Mouse (Mus musculus): ENCODE results near the gene Cdv3.
A peak's percentile ranks its signal among the peaks of the same experiment; 100 is the strongest.
"Not testable (repeated sequence)": the region's sequence is repeated elsewhere in the genome, so short reads cannot be mapped to it uniquely, and the experiment has no call there.

The Cdv3 gene

DNA sequence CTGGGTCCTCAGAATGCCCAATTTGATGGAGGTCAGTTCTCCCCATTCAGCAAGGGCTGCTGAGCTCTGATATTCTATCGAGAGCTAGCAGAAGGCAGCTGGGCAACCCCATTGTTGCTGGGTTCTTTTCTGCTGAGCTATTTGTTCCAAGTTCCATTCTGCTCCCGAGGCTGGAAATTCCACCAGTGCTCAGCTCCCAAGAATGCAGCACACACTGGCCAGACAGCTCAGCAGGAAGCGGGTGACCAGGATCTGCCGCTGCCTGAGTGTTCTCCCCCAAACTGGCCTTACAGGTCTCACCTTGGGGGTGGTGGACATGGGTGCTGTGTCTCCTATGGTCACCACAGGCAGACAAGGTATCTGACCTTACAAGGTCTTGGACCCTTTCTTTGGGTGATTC, 4.3 kb upstream of the Cdv3 start:
- no peak for DNase-seq

- DNase-seq = no peak
Measured at GRCm38 (mm10) chr9:103366356-103366755, 716 bp upstream of the Cdv3 start.

GRCm38 (mm10) chr9:103364601-103365289, 895 bp downstream of the Cdv3 start:
- peak; percentile 67 for DNase-seq

DNA sequence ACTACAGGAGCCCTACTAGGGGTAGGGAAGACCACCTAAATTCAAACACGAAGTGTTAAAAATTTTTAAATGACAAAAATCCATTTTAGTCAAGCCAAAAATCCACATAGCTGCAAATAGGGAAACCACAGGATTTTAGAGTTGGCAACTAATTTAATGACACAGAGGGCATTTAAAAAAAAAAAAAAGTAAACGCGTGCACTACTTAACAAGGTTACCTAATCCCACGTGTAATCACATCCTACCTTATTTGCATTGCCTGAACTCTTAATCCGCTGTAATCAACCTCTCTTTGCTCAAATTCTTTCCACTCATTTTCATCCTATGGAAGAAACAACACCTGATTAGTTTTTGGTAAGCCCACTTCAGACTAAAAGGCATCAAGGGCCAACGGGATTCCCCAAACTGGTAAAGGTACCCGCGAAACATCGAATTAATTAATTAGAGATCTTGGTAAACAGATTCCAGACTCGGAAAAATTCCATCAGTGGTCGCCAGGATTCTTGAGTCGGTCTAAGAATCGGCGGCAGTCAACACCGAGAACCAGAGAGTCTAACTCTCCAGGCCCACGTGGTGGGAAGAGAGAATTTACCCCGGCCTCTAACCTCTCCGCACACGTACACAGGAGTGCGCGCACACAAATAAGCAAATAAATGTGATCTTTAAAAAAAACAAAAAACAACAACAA, 1.8 kb downstream of the Cdv3 start:
- peak; percentile 24 for DNase-seq

- DNase-seq = no peak
Measured at GRCm38 (mm10) chr9:103363088-103363487, 2.6 kb downstream of the Cdv3 start.

- DNase-seq = no peak
Measured at GRCm38 (mm10) chr9:103360642-103361041, 5.0 kb downstream of the Cdv3 start.

GRCm38 (mm10) chr9:103358545-103358944, 7.1 kb downstream of the Cdv3 start:
- no peak for DNase-seq

DNA sequence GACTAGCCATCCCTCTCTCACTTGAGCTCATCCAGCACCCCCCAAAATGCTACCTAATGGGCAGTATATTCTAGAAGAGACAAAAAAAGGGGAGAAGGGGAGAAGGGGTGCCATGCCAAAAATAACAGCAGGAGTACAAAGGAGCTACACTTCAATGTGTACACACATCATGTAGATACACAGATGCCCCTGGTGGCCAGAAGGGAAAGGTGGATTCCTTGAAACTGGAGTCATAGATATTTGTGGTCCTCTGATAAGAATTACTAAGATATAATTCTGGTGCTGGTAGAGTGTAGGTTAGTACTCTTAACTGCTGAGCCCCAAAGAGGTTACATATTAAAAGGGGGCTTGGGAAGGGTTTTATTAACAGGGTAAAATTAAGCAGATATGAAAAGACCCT, 7.7 kb downstream of the Cdv3 start:
- no peak for DNase-seq

- DNase-seq = not testable (repeated sequence)
Measured at GRCm38 (mm10) chr9:103353500-103354260, 12.0 kb downstream of the Cdv3 start.

GRCm38 (mm10) chr9:103348791-103349190, 16.8 kb downstream of the Cdv3 start:
- no peak for DNase-seq

GRCm38 (mm10) chr9:103347996-103348490, 17.6 kb downstream of the Cdv3 start:
- DNase-seq = no peak

GRCm38 (mm10) chr9:103347045-103347444, 18.6 kb downstream of the Cdv3 start:
- DNase-seq = no peak

GRCm38 (mm10) chr9:103336912-103337311, 28.7 kb downstream of the Cdv3 start:
- no peak for DNase-seq

DNA sequence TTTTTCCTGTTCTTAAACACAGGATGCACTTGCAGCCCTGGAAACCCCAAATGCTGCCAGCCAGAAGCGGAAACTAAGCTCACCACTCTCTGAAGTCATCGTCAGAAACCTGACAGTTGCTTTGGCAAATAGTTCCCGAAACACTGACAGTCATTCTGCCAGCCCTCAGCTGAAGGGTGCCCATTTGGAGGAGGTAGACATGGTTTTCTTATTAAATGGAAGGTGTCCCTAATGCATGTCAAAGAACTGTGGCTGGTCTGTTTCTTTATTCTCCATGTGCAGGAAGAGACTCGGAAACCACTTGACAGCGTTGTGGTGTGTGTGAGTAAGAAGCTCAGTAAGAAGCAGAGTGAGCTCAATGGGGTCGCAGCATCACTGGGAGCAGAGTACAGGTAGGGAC, 33.0 kb downstream of the Cdv3 start:
- no peak for DNase-seq

GRCm38 (mm10) chr9:103326449-103326848, 39.2 kb downstream of the Cdv3 start:
- DNase-seq = no peak

GRCm38 (mm10) chr9:103324678-103325077, 41.0 kb downstream of the Cdv3 start:
- no peak for DNase-seq

DNA sequence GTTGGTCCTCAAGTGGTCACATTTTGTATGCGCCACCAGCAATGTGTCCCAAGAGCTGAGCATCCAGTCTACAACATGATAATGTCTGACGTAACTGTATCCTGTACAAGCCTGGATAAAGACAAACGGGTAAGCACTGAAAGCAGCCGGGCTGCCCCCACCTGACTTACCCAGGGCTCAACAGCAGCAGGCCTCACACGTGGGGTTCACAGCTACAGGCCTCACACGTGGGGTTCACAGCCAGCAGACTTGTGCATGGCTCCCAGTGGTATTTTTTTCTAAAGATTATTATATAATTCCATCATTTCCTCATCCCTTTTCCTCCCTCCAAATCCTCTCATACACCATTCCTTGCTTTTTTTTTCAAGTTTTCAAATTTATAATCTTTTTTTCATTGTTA, 55.8 kb downstream of the Cdv3 start:
- no peak for DNase-seq

GRCm38 (mm10) chr9:103305332-103306041, 60.2 kb downstream of the Cdv3 start:
- DNase-seq = no peak

DNA sequence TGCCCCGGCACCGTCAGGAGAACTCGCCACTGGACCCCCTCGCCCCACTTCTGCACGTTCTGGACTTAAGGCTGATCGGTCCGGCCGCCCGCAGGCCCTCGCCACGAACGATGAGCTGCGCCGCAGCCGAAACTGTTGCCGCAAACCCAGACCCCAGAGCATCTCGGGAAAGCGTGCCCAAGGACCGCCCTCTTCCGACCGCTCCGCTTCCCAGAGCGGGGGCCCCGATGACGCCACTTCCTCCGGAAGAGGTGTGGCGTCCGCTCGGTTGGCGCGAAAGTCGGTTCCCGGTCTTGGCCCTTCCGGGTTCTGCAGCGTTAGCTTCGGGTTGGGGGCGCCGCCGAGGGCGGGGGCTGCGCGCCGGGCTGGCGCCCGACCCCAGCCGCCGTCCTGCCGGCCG, 60.7 kb downstream of the Cdv3 start, which contains the start of the genes 1300017J02Rik and Topbp1:
1300017J02Rik (minus strand) TSS at position 156 of the 400 bp plus-strand sequence.
Topbp1 (plus strand) TSS at position 289 of the 400 bp plus-strand sequence.
- peak; percentile 82 for DNase-seq
